Mouse (Mus musculus) liver, adult 2 months (tissue): ENCODE measurements around the gene Mob1b.

Experiments
- CTCF ChIP-seq: fragments of 200-500 bp; IDR thresholded peaks from 2 replicates; pipeline ENCODE4 v1.5.1; 2011; ENCODE audit warnings: low read depth, low read length, control low read depth
- POLR2A ChIP-seq: fragments of 200-500 bp; IDR thresholded peaks from 2 replicates; pipeline ENCODE4 v1.6.1; 2011; ENCODE audit warnings: low read length, control low read depth; ENCODE audit not compliant: insufficient read depth; ENCODE audit errors: extremely low read depth

DNA sequence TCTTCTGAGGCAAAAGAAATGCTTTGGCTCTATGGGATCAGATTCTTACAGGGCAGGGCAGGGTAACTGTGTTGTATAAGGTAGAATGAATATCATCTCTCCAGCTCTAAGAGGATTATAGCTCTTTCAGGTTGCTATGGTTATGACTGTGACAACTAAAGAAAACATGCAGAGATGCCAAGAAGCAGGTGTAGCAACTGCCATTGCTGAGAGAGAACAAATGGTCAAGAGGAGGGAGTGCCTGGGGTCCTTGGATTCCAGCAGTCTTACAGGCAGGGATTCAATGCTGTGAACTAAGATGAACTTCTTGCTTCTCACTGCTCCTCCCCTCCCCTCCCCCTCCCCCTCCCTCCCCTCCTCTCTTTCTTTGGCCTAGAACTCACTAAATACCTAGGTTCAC lies 9.5 kb upstream of the Mob1b start:
- TF ChIP-seq POLR2A: no peak
- TF ChIP-seq CTCF: no peak
